Mouse (Mus musculus) C2C12 (cell line): ENCODE data around the gene Gm21992.

Experiments used
- CEBPB ChIP-seq: IDR thresholded peaks from one replicate; pipeline ENCODE4 v1.6.1; 2011; ENCODE audit warnings: low read depth, mild to moderate bottlenecking, control low read depth, moderate library complexity
- CTCF ChIP-seq: IDR thresholded peaks from one replicate; pipeline ENCODE4 v1.5.1; 2011; ENCODE audit not compliant: control insufficient read depth, insufficient read depth, insufficient read length

DNA sequence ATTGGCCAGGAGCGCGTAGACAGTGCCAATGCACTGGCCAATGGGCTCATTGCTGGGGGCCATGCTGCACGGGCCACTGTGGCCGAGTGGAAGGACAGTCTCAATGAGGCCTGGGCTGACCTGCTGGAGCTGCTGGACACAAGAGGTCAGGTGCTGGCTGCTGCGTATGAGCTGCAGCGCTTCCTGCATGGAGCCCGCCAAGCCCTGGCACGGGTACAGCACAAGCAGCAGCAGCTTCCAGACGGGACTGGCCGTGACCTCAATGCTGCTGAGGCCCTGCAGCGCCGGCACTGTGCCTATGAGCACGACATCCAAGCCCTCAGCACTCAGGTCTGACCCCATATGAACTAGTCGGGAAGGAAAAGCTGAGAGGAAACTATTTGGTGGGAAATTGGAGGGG is 64.8 kb downstream of the Gm21992 start:
- no peak for TF ChIP-seq CEBPB
- TF ChIP-seq CTCF: no peak
